Mouse (Mus musculus) heart, embryonic 16.5 days (tissue): Measurements from ENCODE around the gene Spop. TPM values are rescaled to one million over a fixed set of nuclear protein-coding genes. Genes with fewer than 3 reads are reported as not detected.

Experiments used
- ATAC-seq: fragments of 200-750 bp; cut with Nextera tagmentation; replicated peaks from 2 replicates; pipeline ENCODE4 v1.8.0; 2017; ENCODE audit warnings: moderate number of reproducible peaks; ENCODE audit not compliant: insufficient read depth, low FRiP score; ENCODE audit errors: extremely low read depth
- H3K27ac ChIP-seq: fragments of 300-500 bp; sonication (generic); 2 replicates; pipeline ENCODE4 v1.5.1; 2014; ENCODE audit warnings: mild to moderate bottlenecking, low read length, control low read depth, moderate library complexity
- H3K27me3 ChIP-seq: fragments of 300-500 bp; sonication (generic); 2 replicates; pipeline ENCODE4 v1.6.1; 2014; ENCODE audit warnings: low read length, mixed read lengths; ENCODE audit not compliant: control insufficient read depth, insufficient read depth
- H3K36me3 ChIP-seq: fragments of 300-500 bp; sonication (generic); 2 replicates; pipeline ENCODE4 v1.6.1; 2014; ENCODE audit not compliant: control insufficient read depth, insufficient read depth
- H3K4me1 ChIP-seq: fragments of 300-500 bp; sonication (generic); 2 replicates; pipeline ENCODE4 v1.6.1; 2014; ENCODE audit warnings: low read length, mixed read lengths; ENCODE audit not compliant: control insufficient read depth, insufficient read depth
- H3K4me2 ChIP-seq: fragments of 300-500 bp; sonication (generic); 2 replicates; pipeline ENCODE4 v1.6.1; 2014; ENCODE audit warnings: low read depth, mild to moderate bottlenecking, control low read depth, low read length
- H3K4me3 ChIP-seq: fragments of 300-500 bp; sonication (generic); 2 replicates; pipeline ENCODE4 v1.5.1; 2014; ENCODE audit warnings: mild to moderate bottlenecking, control low read depth, low read length
- H3K9ac ChIP-seq: fragments of 300-500 bp; sonication (generic); 2 replicates; pipeline ENCODE4 v1.6.1; 2014; ENCODE audit warnings: low read length, control low read depth
- H3K9me3 ChIP-seq: fragments of 300-500 bp; sonication (generic); replicated peaks from 2 replicates; pipeline ENCODE4 v1.6.1; 2016; ENCODE audit warnings: low read length; ENCODE audit not compliant: control insufficient read depth
- whole genome bisulfite sequencing: fragments of 180-500 bp; shearing (Covaris S2); extraction: QIAGEN DNeasy Blood & Tissue Kit; methylation state at CpG from one replicate; pipeline ENCODE4 v1.1.7; 2014; 5-methylcytosine and 5-hydroxymethylcytosine counted together
- polyA plus RNA-seq: library from polyadenylated mRNA; unstranded; fragments of >200 nt; fragmentation: Nextera tagmentation; extraction: Ambion mirVana; gene quantifications from 2 replicates; pipeline ENCODE4 v1.2.1, GENCODE M21; 2015

The Spop gene
- polyA plus RNA-seq, 1 experiment from 2014 or later = 157 TPM

- no peaks in the 10 kb centered on the region for H3K9me3 ChIP-seq
- no peaks in the 10 kb centered on the region for H3K27me3 ChIP-seq
- no peak overlapping the region for H3K4me2 ChIP-seq
- no peak overlapping the region for H3K9ac ChIP-seq
- H3K36me3 ChIP-seq = no peaks in the 10 kb centered on the region
- peak overlapping the region; percentile 54; the same call in 1 of the 2 replicates for H3K27ac ChIP-seq
- peaks cover 21% of the 10 kb centered on the region for H3K4me1 ChIP-seq
- no peak overlapping the region for H3K4me3 ChIP-seq
- WGBS = 14% methylated on average over 2 of the region's 2 CpGs
- no peak; the same call in 1 of the 2 replicates for ATAC-seq
These were observed 17.5 kb downstream of the Spop start for GRCm38 (mm10) chr11:95431344-95431743.

DNA sequence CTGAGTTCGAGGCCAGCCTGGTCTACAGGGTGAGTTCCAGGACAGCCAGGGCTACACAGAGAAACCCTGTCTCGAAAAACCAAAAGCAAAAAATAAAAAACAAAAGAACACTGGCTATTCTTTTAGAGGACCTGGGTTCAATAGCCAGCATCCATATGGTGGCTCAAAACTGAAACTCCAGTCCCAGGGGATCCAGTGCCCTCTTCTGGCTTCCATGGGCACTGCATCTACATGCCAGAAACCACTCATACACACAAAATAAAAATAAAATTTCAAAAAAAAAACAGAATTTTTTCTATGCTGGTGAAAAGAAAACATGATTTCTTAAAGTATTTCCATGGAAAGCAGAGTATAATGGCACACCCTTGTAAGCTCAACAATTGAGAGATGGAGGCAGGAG is 18.3 kb downstream of the Spop start:
- ATAC-seq = no peak
- Histone ChIP-seq H3K4me2 (no peak overlapping the region), H3K9me3 (no peaks in the 10 kb centered on the region), H3K4me1 (peaks cover 21% of the 10 kb centered on the region), H3K36me3 (no peaks in the 10 kb centered on the region), H3K4me3 (no peak overlapping the region), H3K27me3 (no peaks in the 10 kb centered on the region), H3K9ac (no peak overlapping the region), H3K27ac (no peak overlapping the region)
- 94% methylated on average over 2 of the region's 2 CpGs for WGBS

- H3K36me3 ChIP-seq = 0 out of 2 replicates have a peak, but pooled peaks cover 5% of the 10 kb centered on the region
- 19% methylated on average over 2 of the region's 2 CpGs for WGBS
- no peaks in the 10 kb centered on the region for H3K9me3 ChIP-seq
- H3K4me2 ChIP-seq = no peak overlapping the region
- H3K9ac ChIP-seq = no peak overlapping the region
- H3K27ac ChIP-seq = no peak overlapping the region
- H3K4me1 ChIP-seq = no peaks in the 10 kb centered on the region
- ATAC-seq = no peak
- no peak overlapping the region for H3K4me3 ChIP-seq
- no peaks in the 10 kb centered on the region for H3K27me3 ChIP-seq
These were observed 31.5 kb downstream of the Spop start for GRCm38 (mm10) chr11:95445371-95445770.

- 92% methylated on average over 6 of the region's 6 CpGs for WGBS
- Histone ChIP-seq H3K9ac (no peak overlapping the region), H3K4me1 (no peaks in the 10 kb centered on the region), H3K27ac (no peak overlapping the region), H3K27me3 (no peaks in the 10 kb centered on the region), H3K4me3 (no peak overlapping the region), H3K4me2 (no peak overlapping the region), H3K9me3 (no peaks in the 10 kb centered on the region), H3K36me3 (peaks cover 5% of the 10 kb centered on the region; the same call in 1 of the 2 replicates)
- no peak for ATAC-seq
These were observed 32.9 kb downstream of the Spop start for GRCm38 (mm10) chr11:95446580-95447305.

DNA sequence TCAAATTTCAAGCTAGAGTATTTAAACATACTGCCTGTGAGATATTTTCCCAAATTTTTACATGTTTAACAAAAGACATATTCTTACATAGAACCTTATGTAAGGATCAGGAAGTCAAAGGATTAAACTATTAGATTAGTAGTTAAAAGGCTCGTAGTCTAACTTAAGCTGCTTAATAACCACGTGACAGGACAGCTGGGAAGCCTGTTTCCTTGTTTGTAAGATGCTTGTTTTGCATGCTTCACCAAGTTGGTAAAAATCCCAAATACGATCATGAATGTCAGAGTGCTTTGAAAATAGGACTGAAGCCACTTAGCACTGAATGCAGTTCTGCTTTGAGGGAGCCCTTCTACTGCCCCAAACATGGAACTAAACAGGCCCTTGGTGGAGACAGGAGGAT is 34.5 kb downstream of the Spop start:
- whole genome bisulfite sequencing = 84% methylated on average over 3 of the region's 3 CpGs

GRCm38 (mm10) chr11:95455331-95455730 is 41.5 kb downstream of the Spop start:
- H3K36me3 ChIP-seq = no peaks in the 10 kb centered on the region; the same call in 1 of the 2 replicates
- no peaks in the 10 kb centered on the region for H3K9me3 ChIP-seq
- WGBS = 57% methylated on average over 8 of the region's 8 CpGs

More for the DNA sequence above, 34.5 kb downstream of the Spop start:
- Histone ChIP-seq H3K36me3 (peaks cover 5% of the 10 kb centered on the region; the same call in 1 of the 2 replicates), H3K27me3 (no peaks in the 10 kb centered on the region), H3K9me3 (no peaks in the 10 kb centered on the region), H3K4me2 (no peak overlapping the region), H3K27ac (no peak overlapping the region), H3K4me1 (no peaks in the 10 kb centered on the region), H3K9ac (no peak overlapping the region), H3K4me3 (no peak overlapping the region)
- no peak for ATAC-seq

GRCm38 (mm10) chr11:95460872-95461271 is 47.0 kb downstream of the Spop start:
- no peak overlapping the region for H3K27ac ChIP-seq
- no peaks in the 10 kb centered on the region for H3K36me3 ChIP-seq
- ATAC-seq = no peak
- no peaks in the 10 kb centered on the region for H3K9me3 ChIP-seq
- no peaks in the 10 kb centered on the region; the same call in 1 of the 2 replicates for H3K4me1 ChIP-seq
- H3K9ac ChIP-seq = no peak overlapping the region
- H3K4me3 ChIP-seq = no peak overlapping the region
- WGBS = 81% methylated on average over 2 of the region's 2 CpGs
- H3K4me2 ChIP-seq = no peak overlapping the region
- no peaks in the 10 kb centered on the region for H3K27me3 ChIP-seq

More at GRCm38 (mm10) chr11:95455331-95455730, 41.5 kb downstream of the Spop start:
- H3K4me3 ChIP-seq = no peak overlapping the region
- no peak overlapping the region for H3K9ac ChIP-seq
- no peaks in the 10 kb centered on the region; the same call in 1 of the 2 replicates for H3K4me1 ChIP-seq
- ATAC-seq = no peak
- no peak overlapping the region for H3K27ac ChIP-seq
- no peak overlapping the region for H3K4me2 ChIP-seq
- no peaks in the 10 kb centered on the region for H3K27me3 ChIP-seq

- no peak overlapping the region for H3K9ac ChIP-seq
- H3K4me3 ChIP-seq = no peak overlapping the region
- ATAC-seq = no peak
- H3K4me1 ChIP-seq = no peaks in the 10 kb centered on the region; the same call in 1 of the 2 replicates
- no peaks in the 10 kb centered on the region for H3K9me3 ChIP-seq
- WGBS = 96% methylated on average over 3 of the region's 3 CpGs
- H3K27ac ChIP-seq = no peak overlapping the region
- no peaks in the 10 kb centered on the region for H3K27me3 ChIP-seq
- H3K36me3 ChIP-seq = no peaks in the 10 kb centered on the region
- no peak overlapping the region for H3K4me2 ChIP-seq
These were observed 48.3 kb downstream of the Spop start for GRCm38 (mm10) chr11:95462168-95462567.

- 76% methylated on average over 1 of the region's 1 CpGs for WGBS
- no peak overlapping the region for H3K9ac ChIP-seq
- no peak overlapping the region for H3K4me2 ChIP-seq
- H3K4me3 ChIP-seq = no peak overlapping the region
- H3K27me3 ChIP-seq = no peaks in the 10 kb centered on the region
- H3K36me3 ChIP-seq = peaks cover 4% of the 10 kb centered on the region; the same call in 1 of the 2 replicates
- ATAC-seq = no peak
- peaks cover 3% of the 10 kb centered on the region for H3K4me1 ChIP-seq
- H3K27ac ChIP-seq = no peak overlapping the region
- H3K9me3 ChIP-seq = no peaks in the 10 kb centered on the region
These were observed 53.9 kb downstream of the Spop start for GRCm38 (mm10) chr11:95467731-95468130.
